Mouse (Mus musculus) midbrain, embryonic 14.5 days (tissue): ENCODE results near the gene Id2. TPM values are rescaled to one million over a fixed set of nuclear protein-coding genes. Genes with fewer than 3 reads are reported as not detected.

Source experiments
- ATAC-seq: fragments of 200-750 bp; cut with Nextera tagmentation; 2 replicates; pipeline ENCODE4 v1.8.0; 2017; ENCODE audit warnings: moderate number of reproducible peaks, moderate library complexity; ENCODE audit not compliant: low FRiP score, low TSS enrichment
- DNase-seq: peaks from one replicate; pipeline ENCODE4 v3.0.0-alpha.2; 2015
- H3K27ac ChIP-seq: fragments of 300-500 bp; sonication (generic); replicated peaks from 2 replicates; pipeline ENCODE4 v1.5.1; 2014; ENCODE audit warnings: mild to moderate bottlenecking, low read depth, low read length, moderate library complexity
- H3K27me3 ChIP-seq: fragments of 300-500 bp; sonication (generic); 2 replicates; pipeline ENCODE4 v1.6.1; 2014; ENCODE audit warnings: low read length, control low read depth, mixed read lengths; ENCODE audit not compliant: control insufficient read depth, insufficient read depth
- H3K36me3 ChIP-seq: fragments of 300-500 bp; sonication (generic); 2 replicates; pipeline ENCODE4 v1.6.1; 2014; ENCODE audit warnings: low read length, control low read depth; ENCODE audit not compliant: control insufficient read depth, insufficient read depth
- H3K4me1 ChIP-seq: fragments of 300-500 bp; sonication (generic); 2 replicates; pipeline ENCODE4 v1.6.1; 2014; ENCODE audit warnings: mild to moderate bottlenecking, antibody characterized with exemption, low read length, control low read depth; ENCODE audit not compliant: control insufficient read depth, insufficient read depth
- H3K4me2 ChIP-seq: fragments of 300-500 bp; sonication (generic); 2 replicates; pipeline ENCODE4 v1.6.1; 2014; ENCODE audit warnings: mild to moderate bottlenecking, low read length, moderate library complexity
- H3K4me3 ChIP-seq: fragments of 300-500 bp; sonication (generic); replicated peaks from 2 replicates; pipeline ENCODE4 v1.5.1; 2014; ENCODE audit warnings: low read depth, low read length
- H3K9ac ChIP-seq: fragments of 300-500 bp; sonication (generic); replicated peaks from 2 replicates; pipeline ENCODE4 v1.6.1; 2014; ENCODE audit warnings: mild to moderate bottlenecking, low read length, moderate library complexity
- H3K9me3 ChIP-seq: fragments of 300-500 bp; sonication (generic); 2 replicates; pipeline ENCODE4 v1.6.1; 2016; ENCODE audit warnings: low read length, control low read depth, mixed read lengths; ENCODE audit not compliant: control insufficient read depth
- WGBS: fragments of 180-500 bp; shearing (Covaris S2); extraction: QIAGEN DNeasy Blood & Tissue Kit; methylation state at CpG from one replicate; pipeline ENCODE4 v1.1.7; 2014; 5-methylcytosine and 5-hydroxymethylcytosine counted together
- polyA plus RNA-seq: library from polyadenylated mRNA; unstranded; fragments of >200 nt; fragmentation: Nextera tagmentation; extraction: Ambion mirVana; gene quantifications from 2 replicates; pipeline ENCODE4 v1.2.1, GENCODE M21; 2014

Gene Id2
- polyA plus RNA-seq, 1 experiment from 2014 or later: 257 TPM

GRCm38 (mm10) chr12:25049253-25049652 lies 47.7 kb downstream of the Id2 start:
- Histone ChIP-seq H3K4me1 (no peaks in the 10 kb centered on the region), H3K4me3 (no peak overlapping the region)
- no peak for DNase-seq

GRCm38 (mm10) chr12:25044579-25044978 lies 52.4 kb downstream of the Id2 start:
- Histone ChIP-seq H3K4me3 (no peak overlapping the region), H3K4me2 (no peak overlapping the region), H3K27ac (no peak overlapping the region), H3K9me3 (no peaks in the 10 kb centered on the region), H3K9ac (no peak overlapping the region), H3K27me3 (no peaks in the 10 kb centered on the region), H3K36me3 (peaks cover 55% of the 10 kb centered on the region), H3K4me1 (no peaks in the 10 kb centered on the region)
- WGBS: 95% methylated on average over 4 of the region's 4 CpGs
- DNase-seq (no peak), ATAC-seq (no peak)

More at GRCm38 (mm10) chr12:25049253-25049652, 47.7 kb downstream of the Id2 start:
- no peak overlapping the region for H3K9ac ChIP-seq
- 79% methylated on average over 5 of the region's 5 CpGs for WGBS
- H3K4me2 ChIP-seq: no peak overlapping the region
- H3K27ac ChIP-seq: no peak overlapping the region
- no peak for ATAC-seq
- H3K27me3 ChIP-seq: no peaks in the 10 kb centered on the region
- H3K9me3 ChIP-seq: no peaks in the 10 kb centered on the region
- H3K36me3 ChIP-seq: peaks cover 51% of the 10 kb centered on the region

GRCm38 (mm10) chr12:25044056-25044455 lies 52.9 kb downstream of the Id2 start:
- 93% methylated on average over 2 of the region's 2 CpGs for WGBS
- no peak for DNase-seq
- peaks cover 58% of the 10 kb centered on the region for H3K36me3 ChIP-seq

More at GRCm38 (mm10) chr12:25044056-25044455, 52.9 kb downstream of the Id2 start:
- ATAC-seq: no peak
- H3K4me2 ChIP-seq: no peak overlapping the region
- H3K27me3 ChIP-seq: no peaks in the 10 kb centered on the region
- H3K4me1 ChIP-seq: no peaks in the 10 kb centered on the region
- no peak overlapping the region for H3K4me3 ChIP-seq
- H3K9ac ChIP-seq: no peak overlapping the region
- H3K27ac ChIP-seq: no peak overlapping the region
- H3K9me3 ChIP-seq: no peaks in the 10 kb centered on the region

Other genes with a start within 250 kb of the Id2 start
- 188 and 219 TPM in 2 replicates for gene Kidins220, start 122.2 kb downstream of the Id2 start, polyA plus RNA-seq